Mouse (Mus musculus) stomach, postnatal 0 days (tissue): ENCODE measurements around the gene Nrgn.

Experiments
- CTCF ChIP-seq: IDR thresholded peaks from 2 replicates; pipeline ENCODE4 v1.5.1; 2016; ENCODE audit warnings: antibody characterized with exemption, low read depth, mild to moderate bottlenecking, moderate library complexity
- EP300 ChIP-seq: optimal IDR thresholded peaks from 2 replicates; pipeline ENCODE3; 2016; ENCODE audit warnings: antibody characterized with exemption

DNA sequence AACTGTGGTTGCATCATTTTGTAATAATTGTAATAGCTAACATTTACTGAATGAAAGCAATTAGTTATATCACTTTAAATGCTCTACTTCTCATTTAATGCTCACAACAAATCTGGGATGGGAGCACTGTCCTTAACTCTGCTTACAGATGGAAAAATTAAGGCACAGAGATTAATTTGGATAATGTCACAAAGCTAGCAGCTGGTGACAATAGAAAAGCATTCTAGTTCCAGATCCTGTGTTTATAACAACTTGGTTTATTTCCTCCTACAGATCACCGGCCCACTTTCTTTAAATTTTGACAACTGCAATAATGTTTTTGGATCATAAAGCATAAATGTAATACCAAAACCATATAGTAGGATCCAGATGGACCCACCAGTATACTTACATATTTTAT, 46.7 kb downstream of the Nrgn start:
- TF ChIP-seq EP300: no peak
- no peak for TF ChIP-seq CTCF
